Mouse (Mus musculus) thymus, adult 2 months (tissue): Measurements from ENCODE around the gene Crlf2. TPM values are rescaled to one million over a fixed set of nuclear protein-coding genes. Genes with fewer than 3 reads are reported as not detected.

Experiments
- DNase-seq: peaks from one replicate; pipeline ENCODE4 v3.0.0; 2021
- H3K27ac ChIP-seq: fragments of 200-500 bp; 2 replicates; pipeline ENCODE4 v1.5.1; 2012; ENCODE audit warnings: low read length, control low read depth; ENCODE audit not compliant: control insufficient read depth, insufficient read depth
- H3K27me3 ChIP-seq: fragments of 200-500 bp; 2 replicates; pipeline ENCODE4 v1.6.1; 2012; ENCODE audit warnings: mild to moderate bottlenecking, low read length, moderate library complexity, mixed read lengths; ENCODE audit not compliant: control insufficient read depth, insufficient read depth
- H3K36me3 ChIP-seq: fragments of 200-500 bp; 2 replicates; pipeline ENCODE4 v1.6.1; 2012; ENCODE audit warnings: mild to moderate bottlenecking, low read length, moderate library complexity; ENCODE audit not compliant: control insufficient read depth, insufficient read depth
- H3K4me1 ChIP-seq: fragments of 200-500 bp; replicated peaks from 2 replicates; pipeline ENCODE4 v1.6.1; 2012; ENCODE audit warnings: low read length; ENCODE audit not compliant: control insufficient read depth, insufficient read depth
- H3K4me3 ChIP-seq: fragments of 200-500 bp; 2 replicates; pipeline ENCODE4 v1.5.1; 2012; ENCODE audit warnings: mild to moderate bottlenecking, low read length, control low read depth, moderate library complexity; ENCODE audit not compliant: control insufficient read depth, insufficient read depth
- CTCF ChIP-seq: fragments of 200-500 bp; IDR thresholded peaks from 2 replicates; pipeline ENCODE4 v1.5.1; 2012; ENCODE audit warnings: mild to moderate bottlenecking, control low read depth, low read length, moderate library complexity, borderline replicate concordance; ENCODE audit not compliant: control insufficient read depth, poor library complexity, insufficient read depth; ENCODE audit errors: extremely low read depth
- POLR2A ChIP-seq: fragments of 200-500 bp; IDR thresholded peaks from 2 replicates; pipeline ENCODE4 v1.6.1; 2012; ENCODE audit warnings: mild to moderate bottlenecking, low read length, control low read depth, moderate library complexity; ENCODE audit not compliant: control insufficient read depth, poor library complexity, insufficient read depth; ENCODE audit errors: extremely low read depth
- WGBS: fragments of 180-500 bp; shearing (Covaris S2); methylation state at CpG from one replicate; pipeline ENCODE4 v1.1.7; 2018; 5-methylcytosine and 5-hydroxymethylcytosine counted together
- polyA plus RNA-seq: library from polyadenylated mRNA; depleted of rRNA; stranded (reverse); fragments of >200 nt; gene quantifications from 2 replicates; pipeline ENCODE4 v1.2.3, GENCODE M21; 2012

The Crlf2 gene
- polyA plus RNA-seq, 1 experiment = 54.4 TPM

- DNase-seq = peak; percentile 5
- no peaks in the 10 kb centered on the region for H3K36me3 ChIP-seq
- TF ChIP-seq POLR2A (no peak), CTCF (no peak)
- WGBS = 16% methylated on average over 6 of the region's 6 CpGs
- no peaks in the 10 kb centered on the region for H3K27me3 ChIP-seq
- H3K4me3 ChIP-seq = no peak overlapping the region
- no peak overlapping the region for H3K27ac ChIP-seq
- peaks cover 5% of the 10 kb centered on the region; the same call in 1 of the 2 replicates for H3K4me1 ChIP-seq
These were observed 398 bp upstream of the Crlf2 start for GRCm38 (mm10) chr5:109559191-109559590.

DNA sequence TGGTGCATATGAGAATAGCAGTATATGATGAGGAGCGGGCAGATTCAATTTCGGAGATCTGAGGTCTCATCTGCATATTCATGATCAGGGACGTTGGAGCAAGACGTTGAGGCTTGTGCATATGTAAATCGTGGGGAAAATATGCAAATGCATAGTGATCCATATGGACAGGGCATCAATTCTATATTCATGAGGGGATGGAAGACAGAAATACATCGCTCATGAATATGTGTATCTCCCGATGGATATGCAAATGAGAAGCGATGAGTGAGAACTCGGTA is 730 bp downstream of the Crlf2 start:
- H3K27ac ChIP-seq = peak overlapping the region; percentile 36
- H3K4me3 ChIP-seq = peak overlapping the region; percentile 37
- no peaks in the 10 kb centered on the region for H3K27me3 ChIP-seq
- no peak for DNase-seq
- H3K4me1 ChIP-seq = peaks cover 5% of the 10 kb centered on the region; the same call in 1 of the 2 replicates
- 0% methylated on average over 9 of the region's 9 CpGs for WGBS
- no peak for TF ChIP-seq CTCF
- no peak for TF ChIP-seq POLR2A
- no peaks in the 10 kb centered on the region for H3K36me3 ChIP-seq

DNA sequence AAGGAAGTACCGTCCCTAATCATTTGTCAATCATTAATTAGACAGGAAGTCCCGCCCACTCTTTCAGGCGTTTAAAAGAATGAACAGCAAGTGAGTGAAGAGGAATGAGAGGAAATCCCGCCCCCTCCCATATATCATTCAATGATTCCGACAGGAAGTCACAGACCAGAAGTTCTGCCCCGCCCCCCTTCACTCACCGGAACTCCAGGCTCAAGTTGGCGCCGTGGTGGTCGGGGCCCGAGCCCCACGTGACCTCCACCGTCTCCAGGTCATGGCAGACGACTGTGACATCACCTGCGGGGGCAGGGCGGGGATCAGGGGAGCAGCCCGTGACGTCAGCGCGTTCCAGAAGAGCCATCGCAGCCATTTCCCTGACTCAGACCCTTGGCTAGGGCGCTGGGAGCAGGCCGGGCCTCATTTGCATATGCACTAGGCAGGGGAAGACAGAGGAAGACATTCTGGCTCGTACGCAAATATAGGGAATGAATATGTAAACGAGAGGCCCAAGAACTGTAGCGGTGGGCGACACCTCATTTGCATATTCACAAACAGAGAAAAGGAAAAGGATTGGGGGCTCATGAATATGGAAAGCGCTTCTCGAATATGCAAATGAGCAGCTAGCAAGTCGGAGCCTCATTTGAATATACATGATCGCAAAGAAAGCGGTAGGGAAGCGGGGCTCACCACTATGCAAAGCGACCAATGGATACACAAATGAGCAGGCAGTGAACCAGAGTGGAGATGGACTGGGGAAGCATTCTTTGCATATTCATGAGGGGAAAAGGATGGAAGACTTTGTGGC is 1.3 kb downstream of the Crlf2 start:
- Histone ChIP-seq H3K4me3 (peak overlapping the region; percentile 78), H3K4me1 (peaks cover 5% of the 10 kb centered on the region; the same call in 1 of the 2 replicates), H3K27ac (peak overlapping the region; percentile 81), H3K27me3 (no peaks in the 10 kb centered on the region), H3K36me3 (no peaks in the 10 kb centered on the region)
- DNase-seq = peak; percentile 91
- TF ChIP-seq POLR2A (no peak), CTCF (no peak)
- WGBS = under 1% methylated on average over 35 of the region's 35 CpGs

GRCm38 (mm10) chr5:109556591-109557320 is 2.0 kb downstream of the Crlf2 start:
- peaks cover 5% of the 10 kb centered on the region; the same call in 1 of the 2 replicates for H3K4me1 ChIP-seq
- WGBS = 16% methylated on average over 40 of the region's 40 CpGs

DNA sequence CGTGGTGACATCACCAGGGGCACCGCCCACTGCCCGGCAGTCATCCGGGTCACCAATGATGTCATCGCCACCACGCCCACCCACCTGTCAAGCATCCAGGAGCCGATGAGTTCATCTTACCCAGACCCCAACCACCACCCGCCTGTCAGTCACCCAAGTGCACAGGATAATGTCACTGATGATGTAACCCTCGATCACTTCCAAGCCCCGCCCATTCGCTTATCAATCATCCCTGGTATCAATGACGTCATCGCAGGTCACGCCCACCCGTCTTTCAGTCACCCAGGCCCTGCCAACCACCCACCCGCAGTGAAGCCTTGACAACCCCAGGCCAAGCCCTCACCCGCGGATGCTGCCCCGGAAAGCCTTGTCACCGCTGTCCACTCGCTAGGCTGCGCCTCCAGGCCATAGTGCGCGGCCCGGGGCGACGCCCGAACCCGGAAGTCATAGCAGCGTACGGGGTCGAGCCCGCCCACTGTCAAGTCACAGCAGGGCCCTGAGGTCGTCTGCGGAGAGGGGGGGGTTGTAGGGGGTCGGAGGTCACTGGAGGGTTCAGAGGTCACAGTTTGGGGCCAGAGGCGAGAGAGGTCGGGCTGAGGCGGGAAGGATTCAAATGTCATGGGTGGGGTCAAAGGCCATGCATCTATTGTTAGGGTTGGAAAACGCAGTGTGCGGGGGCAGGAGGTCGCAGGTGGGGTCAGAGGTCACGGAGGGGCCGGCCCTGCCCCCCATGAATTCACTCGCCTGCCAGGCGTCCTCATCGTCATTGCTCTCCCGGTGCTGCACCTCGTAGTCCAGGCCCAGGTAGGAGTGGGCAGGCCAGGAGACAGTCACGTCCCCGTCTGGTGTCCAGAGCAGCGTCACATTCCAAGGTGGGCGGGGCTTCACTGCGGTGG is 2.9 kb downstream of the Crlf2 start:
- Histone ChIP-seq H3K27me3 (no peaks in the 10 kb centered on the region), H3K4me1 (peaks cover 5% of the 10 kb centered on the region; the same call in 1 of the 2 replicates), H3K27ac (no peak overlapping the region), H3K36me3 (no peaks in the 10 kb centered on the region), H3K4me3 (peak overlapping the region; percentile 78)
- WGBS = 93% methylated on average over 54 of the region's 54 CpGs
- peak; percentile 26 for DNase-seq
- TF ChIP-seq POLR2A (no peak), CTCF (no peak)

More at GRCm38 (mm10) chr5:109556591-109557320, 2.0 kb downstream of the Crlf2 start:
- no peaks in the 10 kb centered on the region for H3K27me3 ChIP-seq
- no peaks in the 10 kb centered on the region for H3K36me3 ChIP-seq
- peak overlapping the region; percentile 78 for H3K4me3 ChIP-seq
- TF ChIP-seq CTCF (no peak), POLR2A (no peak)
- H3K27ac ChIP-seq = peak overlapping the region; percentile 81
- DNase-seq = peak; percentile 69

DNA sequence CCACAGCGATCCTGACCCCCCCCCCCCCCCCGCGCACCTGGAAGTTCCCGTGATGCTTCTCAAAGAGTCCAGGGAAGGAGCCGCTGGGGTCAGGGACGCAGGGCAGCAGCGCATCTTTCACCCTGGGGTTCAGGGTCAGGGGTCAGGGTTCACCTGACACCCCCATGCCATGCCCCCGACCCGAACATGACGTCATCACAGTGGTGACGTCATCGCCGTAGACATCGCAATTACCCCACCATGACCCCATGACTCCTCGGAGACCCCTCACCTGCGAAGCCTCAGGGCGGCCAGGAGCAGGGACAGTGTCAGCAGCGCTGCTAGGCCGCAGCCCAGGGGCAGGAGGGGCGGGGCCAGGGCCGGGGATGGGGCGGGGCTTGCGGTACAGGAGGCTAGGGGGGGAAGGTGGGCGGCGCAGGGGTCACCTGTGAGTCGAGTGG is 3.5 kb downstream of the Crlf2 start:
- TF ChIP-seq CTCF (no peak), POLR2A (no peak)
- H3K36me3 ChIP-seq = no peaks in the 10 kb centered on the region
- no peak for DNase-seq
- 95% methylated on average over 26 of the region's 26 CpGs for WGBS
- no peak overlapping the region for H3K4me3 ChIP-seq
- no peaks in the 10 kb centered on the region for H3K27me3 ChIP-seq
- no peak overlapping the region for H3K27ac ChIP-seq
- peaks cover 5% of the 10 kb centered on the region; the same call in 1 of the 2 replicates for H3K4me1 ChIP-seq
